Mouse (Mus musculus) C2C12 (cell line): ENCODE results near the gene Tyk2. TPM values are rescaled to one million over a fixed set of nuclear protein-coding genes. Genes with fewer than 3 reads are reported as not detected.
A peak's percentile ranks its signal among the peaks of the same experiment; 100 is the strongest.

Experiments used
- H3K27me3 ChIP-seq: one replicate; pipeline ENCODE4 v1.6.1; 2011; ENCODE audit not compliant: control insufficient read depth, insufficient read depth, insufficient read length
- H3K36me3 ChIP-seq: one replicate; pipeline ENCODE4 v1.6.1; 2011; ENCODE audit not compliant: control insufficient read depth, insufficient read depth
- H3K4me3 ChIP-seq: one replicate; pipeline ENCODE4 v1.5.1; 2011; ENCODE audit warnings: mild to moderate bottlenecking, control low read depth; ENCODE audit not compliant: poor library complexity, insufficient read depth, severe bottlenecking
- H3K79me2 ChIP-seq: one replicate; pipeline ENCODE4 v1.6.1; 2011; ENCODE audit not compliant: control insufficient read depth, insufficient read depth
- H3K79me3 ChIP-seq: one replicate; pipeline ENCODE4 v1.6.1; 2011; ENCODE audit warnings: low read depth, control low read depth
- H3ac ChIP-seq: one replicate; pipeline ENCODE3; 2011; ENCODE audit warnings: low read depth; ENCODE audit not compliant: control insufficient read depth, insufficient read length
- CEBPB ChIP-seq: IDR thresholded peaks from one replicate; pipeline ENCODE4 v1.6.1; 2011; ENCODE audit warnings: low read depth, mild to moderate bottlenecking, control low read depth, moderate library complexity
- CTCF ChIP-seq: IDR thresholded peaks from one replicate; pipeline ENCODE4 v1.5.1; 2011; ENCODE audit not compliant: control insufficient read depth, insufficient read depth, insufficient read length
- FOSL1 ChIP-seq: IDR thresholded peaks from one replicate; pipeline ENCODE4 v1.8.0; 2011; ENCODE audit warnings: mild to moderate bottlenecking, low read length; ENCODE audit not compliant: poor library complexity, insufficient read depth, severe bottlenecking
- MAX ChIP-seq: IDR thresholded peaks from one replicate; pipeline ENCODE4 v1.6.1; 2011; ENCODE audit warnings: mild to moderate bottlenecking, control low read depth
- MYOD1 ChIP-seq: IDR thresholded peaks from one replicate; pipeline ENCODE4 v1.6.1; 2011; ENCODE audit warnings: low read depth; ENCODE audit not compliant: control insufficient read depth, insufficient read length
- MYOG ChIP-seq: IDR thresholded peaks from one replicate; pipeline ENCODE4 v1.6.1; 2011; ENCODE audit not compliant: control insufficient read depth, insufficient read length; ENCODE audit errors: extremely low read depth
- USF1 ChIP-seq: IDR thresholded peaks from one replicate; pipeline ENCODE4 v1.6.1; 2011; ENCODE audit warnings: low read depth, mild to moderate bottlenecking, control low read depth, moderate library complexity
- polyA plus RNA-seq: library from polyadenylated mRNA; unstranded; fragments of >200 nt; fragmentation: generic; extraction: Trizol; gene quantifications from one replicate; pipeline ENCODE4 v1.2.1, GENCODE M21; 2012; ENCODE audit warnings: missing spikeins

Gene Tyk2
- polyA plus RNA-seq, 1 experiment = 8.7 TPM

GRCm38 (mm10) chr9:21144361-21144760 is 13.3 kb upstream of the Tyk2 start:
- H3K36me3 ChIP-seq = peaks cover 63% of the 10 kb centered on the region
- H3K79me2 ChIP-seq = peaks cover 66% of the 10 kb centered on the region
- H3K79me3 ChIP-seq = peaks cover 57% of the 10 kb centered on the region
- no peaks in the 10 kb centered on the region for H3K27me3 ChIP-seq
- no peak overlapping the region for H3K4me3 ChIP-seq
- TF ChIP-seq MYOD1 (no peak), MAX (no peak), USF1 (no peak), FOSL1 (no peak), CEBPB (no peak), MYOG (no peak), CTCF (no peak)
- no peak overlapping the region for H3ac ChIP-seq

- TF ChIP-seq MYOD1 (no peak), USF1 (no peak), CEBPB (no peak), MAX (no peak), FOSL1 (no peak), MYOG (no peak), CTCF (no peak)
- no peak overlapping the region for H3ac ChIP-seq
- H3K36me3 ChIP-seq = peaks cover 74% of the 10 kb centered on the region
- H3K79me2 ChIP-seq = peaks cover 42% of the 10 kb centered on the region
- no peaks in the 10 kb centered on the region for H3K27me3 ChIP-seq
- H3K4me3 ChIP-seq = no peak overlapping the region
- peaks cover 32% of the 10 kb centered on the region for H3K79me3 ChIP-seq
These were observed 10.9 kb upstream of the Tyk2 start for GRCm38 (mm10) chr9:21141922-21142321.

GRCm38 (mm10) chr9:21138386-21138785 is 7.3 kb upstream of the Tyk2 start:
- Histone ChIP-seq H3K4me3 (no peak overlapping the region), H3K27me3 (no peaks in the 10 kb centered on the region), H3K79me3 (peaks cover 2% of the 10 kb centered on the region), H3ac (no peak overlapping the region), H3K79me2 (peaks cover 6% of the 10 kb centered on the region), H3K36me3 (peaks cover 44% of the 10 kb centered on the region)
- TF ChIP-seq USF1 (no peak), MYOD1 (no peak), FOSL1 (no peak), MAX (no peak), CEBPB (no peak), MYOG (no peak), CTCF (no peak)

GRCm38 (mm10) chr9:21137229-21137628 is 6.2 kb upstream of the Tyk2 start:
- no peak for TF ChIP-seq FOSL1
- peak; percentile 22 for TF ChIP-seq CTCF
- no peak overlapping the region for H3ac ChIP-seq
- no peaks in the 10 kb centered on the region for H3K27me3 ChIP-seq
- H3K79me2 ChIP-seq = no peaks in the 10 kb centered on the region
- H3K4me3 ChIP-seq = no peak overlapping the region
- H3K36me3 ChIP-seq = peaks cover 36% of the 10 kb centered on the region
- H3K79me3 ChIP-seq = no peaks in the 10 kb centered on the region

GRCm38 (mm10) chr9:21136401-21136800 is 5.4 kb upstream of the Tyk2 start:
- no peak overlapping the region for H3ac ChIP-seq
- TF ChIP-seq USF1 (no peak), MYOG (no peak)
- peaks cover 28% of the 10 kb centered on the region for H3K36me3 ChIP-seq
- no peaks in the 10 kb centered on the region for H3K79me3 ChIP-seq
- no peaks in the 10 kb centered on the region for H3K79me2 ChIP-seq
- H3K4me3 ChIP-seq = no peak overlapping the region
- no peaks in the 10 kb centered on the region for H3K27me3 ChIP-seq

GRCm38 (mm10) chr9:21135941-21136381 is 4.9 kb upstream of the Tyk2 start:
- H3K79me2 ChIP-seq = no peaks in the 10 kb centered on the region
- peaks cover 23% of the 10 kb centered on the region for H3K36me3 ChIP-seq
- H3K4me3 ChIP-seq = no peak overlapping the region
- H3K79me3 ChIP-seq = no peaks in the 10 kb centered on the region
- H3ac ChIP-seq = no peak overlapping the region
- H3K27me3 ChIP-seq = no peaks in the 10 kb centered on the region
- TF ChIP-seq MYOD1 = no peak
- no peak for TF ChIP-seq USF1
- no peak for TF ChIP-seq MAX
- no peak for TF ChIP-seq CEBPB
- no peak for TF ChIP-seq CTCF
- no peak for TF ChIP-seq FOSL1
- TF ChIP-seq MYOG = no peak
